Mouse (Mus musculus): ENCODE measurements around the gene Myct1.

DNA sequence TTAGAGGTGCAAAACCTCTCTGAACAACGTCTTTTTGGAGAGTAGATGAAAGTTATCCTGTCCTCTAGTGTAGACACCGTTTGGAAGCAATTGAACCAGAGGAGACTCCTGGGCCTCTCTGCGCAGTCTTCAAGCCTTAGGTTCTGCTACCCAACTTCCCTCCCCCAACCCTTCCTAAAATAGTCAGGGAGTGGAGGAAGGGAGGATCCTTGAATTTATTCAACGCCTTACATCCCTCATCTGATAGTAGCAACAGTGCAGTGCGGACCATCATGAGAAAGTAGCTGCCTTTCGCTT is 43.8 kb upstream of the Myct1 start:
- TF ChIP-seq CTCF (IDR thresholded peaks at IDR 0.05; ENCODE audit: borderline replicate concordance, insufficient read depth, low read length) (no peak), POLR2A (IDR thresholded peaks at IDR 0.05; ENCODE audit: low read depth, low read length) (no peak)
